Mouse (Mus musculus): ENCODE measurements around the gene Cyp2d22. TPM values are rescaled to one million over a fixed set of nuclear protein-coding genes. Genes with fewer than 3 reads are reported as not detected.

Gene Cyp2d22
- under 1 TPM; 0.12 to 0.59 TPM for polyA plus RNA-seq (2012; fragmentation: generic; extraction: Trizol)

GRCm38 (mm10) chr15:82379871-82380713 lies at the start of gene Cyp2d22:
Gene Cyp2d22 (minus strand): TSS chr15:82380260.

GRCm38 (mm10) chr15:82406981-82407380 lies 26.9 kb upstream of the Cyp2d22 start, which contains the start of gene Cyp2d10:
Gene Cyp2d10 (minus strand): TSS chr15:82407195.

GRCm38 (mm10) chr15:82393922-82394321 lies 13.9 kb upstream of the Cyp2d22 start, which contains the start of gene Cyp2d11:
Gene Cyp2d11 (minus strand): TSS chr15:82394022.

GRCm38 (mm10) chr15:82354126-82354945 lies 25.7 kb downstream of the Cyp2d22 start, which contains the start of gene Ndufa6:
Gene Ndufa6 (minus strand): TSS chr15:82354322.

GRCm38 (mm10) chr15:82338593-82339112 lies 41.4 kb downstream of the Cyp2d22 start, which contains the start of the genes Naga, Pheta2 and Smdt1:
Gene Naga (minus strand): TSS chr15:82338925.
Gene Pheta2 (plus strand): TSS chr15:82338942.
Gene Smdt1 (plus strand): TSS chr15:82338959.

Other genes starting within 250 kb of the Cyp2d22 start
- 100 to 1,000 TPM in 1 of 2 experiments, 10 to 100 TPM in 1; 70.2 to 128 TPM for gene Srebf2, start 233.1 kb downstream of the Cyp2d22 start, polyA plus RNA-seq (2012; fragmentation: generic; extraction: Trizol)
- under 1 TPM in 1 of 2 experiments, not detected in 1; 0.28 TPM for gene Shisa8, start 167.4 kb downstream of the Cyp2d22 start, polyA plus RNA-seq (2012; fragmentation: generic; extraction: Trizol)
- under 1 TPM in 1 of 2 experiments, not detected in 1; 0.61 TPM for gene Tnfrsf13c, start 155.9 kb downstream of the Cyp2d22 start, polyA plus RNA-seq (2012; fragmentation: generic; extraction: Trizol)
- gene Cenpm, start 135.5 kb downstream of the Cyp2d22 start, polyA plus RNA-seq (2012; fragmentation: generic; extraction: Trizol) = 100 to 1,000 TPM; 147 to 179 TPM
- gene 1500009C09Rik, start 127.9 kb downstream of the Cyp2d22 start, polyA plus RNA-seq (2012; fragmentation: generic; extraction: Trizol) = not detected
- under 1 TPM in 1 of 2 experiments, not detected in 1; 0.04 TPM for gene Sept3, start 105.4 kb downstream of the Cyp2d22 start, polyA plus RNA-seq (2012; fragmentation: generic; extraction: Trizol)
- gene Wbp2nl, start 81.3 kb downstream of the Cyp2d22 start, polyA plus RNA-seq (2012; fragmentation: generic; extraction: Trizol) = not detected
- gene Naga, start 41.3 kb downstream of the Cyp2d22 start, polyA plus RNA-seq (2012; fragmentation: generic; extraction: Trizol) = 100 to 1,000 TPM in 1 of 2 experiments, 10 to 100 TPM in 1; 21.5 to 103 TPM
- gene Pheta2, start 41.3 kb downstream of the Cyp2d22 start, polyA plus RNA-seq (2012; fragmentation: generic; extraction: Trizol) = under 1 TPM; 0.01 to 0.18 TPM
- 100 to 1,000 TPM; 579 to 591 TPM for gene Smdt1, start 41.3 kb downstream of the Cyp2d22 start, polyA plus RNA-seq (2012; fragmentation: generic; extraction: Trizol)
- 100 to 1,000 TPM; 143 to 543 TPM for gene Ndufa6, start 25.9 kb downstream of the Cyp2d22 start, polyA plus RNA-seq (2012; fragmentation: generic; extraction: Trizol)
- not detected for gene Cyp2d11, start 13.8 kb upstream of the Cyp2d22 start, polyA plus RNA-seq (2012; fragmentation: generic; extraction: Trizol)
- not detected for gene Cyp2d10, start 26.9 kb upstream of the Cyp2d22 start, polyA plus RNA-seq (2012; fragmentation: generic; extraction: Trizol)
- not detected for gene Cyp2d9, start 53.2 kb upstream of the Cyp2d22 start, polyA plus RNA-seq (2012; fragmentation: generic; extraction: Trizol)
- not detected for gene Cyp2d12, start 174.8 kb upstream of the Cyp2d22 start, polyA plus RNA-seq (2012; fragmentation: generic; extraction: Trizol)
- not detected for gene Cyp2d34, start 240.7 kb upstream of the Cyp2d22 start, polyA plus RNA-seq (2012; fragmentation: generic; extraction: Trizol)